ENCODE assay signal across 10 mouse cellular contexts in genomic region chr11:33201626-33202010, GRCm38 (mm10). TPM values are rescaled to one million over a fixed set of nuclear protein-coding genes. Genes with fewer than 3 reads are reported as not detected.
A peak's percentile ranks its signal among the peaks of the same experiment; 100 is the strongest.
DNase-seq lines count a peak whose midpoint lies in the region; ATAC-seq and TF ChIP-seq lines count a peak whose summit lies in the region.
"Had no signal": no experiment of that assay in that cellular context is flagged by ENCODE, and none has a peak within 500 bp of the region (broad histone marks: within the 10 kb centered on the region; RNA-seq: fewer than 3 reads in every experiment).

No protein-coding gene starts in this region.

- peak overlapping the region; percentile 51 for H3K4me2 ChIP-seq in kidney, postnatal 0 days (ENCODE audit: low read length)
- H3K4me2 ChIP-seq in forebrain, embryonic 12.5 days = peak overlapping the region; percentile 55
- peak overlapping the region; percentile 40 for H3K4me2 ChIP-seq in hindbrain, postnatal 0 days (ENCODE audit: low read depth, low read length)
- H3K4me2 ChIP-seq in neural tube, embryonic 12.5 days (replicated peaks) = peak overlapping the region; percentile 66

- peak overlapping the region; percentile 24 for H3K4me3 ChIP-seq in kidney, postnatal 0 days (replicated peaks; ENCODE audit: low read depth, low read length)
- H3K4me3 ChIP-seq in forebrain, embryonic 12.5 days (replicated peaks) = peak overlapping the region; percentile 36
- peak overlapping the region; percentile 40 for H3K4me3 ChIP-seq in hindbrain, postnatal 0 days (ENCODE audit: low read length)
- H3K4me3 ChIP-seq in neural tube, embryonic 12.5 days = peak overlapping the region; percentile 47

- peaks cover 97% of the 10 kb centered on the region for H3K27me3 ChIP-seq in kidney, postnatal 0 days (ENCODE audit: insufficient read depth, low read length)
- peaks cover 99% of the 10 kb centered on the region for H3K27me3 ChIP-seq in forebrain, embryonic 12.5 days
- peaks cover 70% of the 10 kb centered on the region for H3K27me3 ChIP-seq in hindbrain, postnatal 0 days (ENCODE audit: insufficient read depth, low read length)
- peaks cover 98% of the 10 kb centered on the region for H3K27me3 ChIP-seq in neural tube, embryonic 12.5 days (replicated peaks)

- no peak overlapping the region for H3K27ac ChIP-seq in kidney, postnatal 0 days
- H3K27ac ChIP-seq in forebrain, embryonic 12.5 days = no peak overlapping the region
- H3K27ac ChIP-seq in hindbrain, postnatal 0 days = peak overlapping the region; percentile 75; the same call in 1 of the 2 replicates
- peak overlapping the region; percentile 84 for H3K27ac ChIP-seq in neural tube, embryonic 12.5 days
- H3K27ac ChIP-seq: macrophage had no signal

- WGBS in kidney, postnatal 0 days = 2% methylated on average over 19 of the region's 19 CpGs
- under 1% methylated on average over 15 of the region's 19 CpGs for WGBS in forebrain, embryonic 12.5 days
- WGBS in hindbrain, postnatal 0 days = 2% methylated on average over 19 of the region's 19 CpGs
- WGBS in neural tube, embryonic 12.5 days = 0% methylated on average over 19 of the region's 19 CpGs

- H3K4me1 ChIP-seq in kidney, postnatal 0 days (replicated peaks; ENCODE audit: insufficient read depth, low read length) = peaks cover 10% of the 10 kb centered on the region
- peaks cover 37% of the 10 kb centered on the region for H3K4me1 ChIP-seq in forebrain, embryonic 12.5 days
- no peaks in the 10 kb centered on the region for H3K4me1 ChIP-seq in hindbrain, postnatal 0 days (ENCODE audit: insufficient read depth, low read length)
- peaks cover 31% of the 10 kb centered on the region for H3K4me1 ChIP-seq in neural tube, embryonic 12.5 days

- 0 out of 2 replicates have a peak, but pooled peaks have one; percentile 6 for ATAC-seq in kidney, postnatal 0 days (replicated peaks; ENCODE audit: low FRiP score, low read depth)
- no peak for ATAC-seq in forebrain, embryonic 12.5 days (ENCODE audit: low FRiP score)
- no peak for ATAC-seq in hindbrain, postnatal 0 days
- ATAC-seq in neural tube, embryonic 12.5 days (ENCODE audit: low FRiP score, low read depth) = peak; percentile 27
- ATAC-seq: inflammation-experienced regulatory T-cells, adult 6 months had no signal

- H3K9me3 ChIP-seq in kidney, postnatal 0 days (replicated peaks; ENCODE audit: low read length) = no peaks in the 10 kb centered on the region; the same call in 1 of the 2 replicates
- H3K9me3 ChIP-seq in forebrain, embryonic 12.5 days = 0 out of 2 replicates have a peak, but pooled peaks cover 3% of the 10 kb centered on the region
- peaks cover 8% of the 10 kb centered on the region; the same call in 1 of the 2 replicates for H3K9me3 ChIP-seq in hindbrain, postnatal 0 days (ENCODE audit: low read length)
- no peaks in the 10 kb centered on the region for H3K9me3 ChIP-seq in neural tube, embryonic 12.5 days

- no peak for DNase-seq in kidney, postnatal 0 days (ENCODE audit: low spot score)
- no peak for DNase-seq in kidney, adult 11 months
- no peak for DNase-seq in hindbrain, postnatal 0 days (ENCODE audit: low spot score)
- no peak for DNase-seq in Muller cell, postnatal 12 days (ENCODE audit: inconsistent ontology term)
- no peak for DNase-seq in embryo, embryonic 11 days

- no peak for TF ChIP-seq CTCF in kidney, postnatal 0 days (IDR thresholded peaks at IDR 0.05; ENCODE audit: low read depth)
- no peak for TF ChIP-seq CTCF in hindbrain, postnatal 0 days (IDR thresholded peaks at IDR 0.05; ENCODE audit: low read depth)

- H3K9ac ChIP-seq in kidney, postnatal 0 days (ENCODE audit: low read depth, low read length) = no peak overlapping the region
- H3K9ac ChIP-seq in forebrain, embryonic 12.5 days = 0 out of 2 replicates have a peak overlapping the region, but pooled peaks have one; percentile 2
- peak overlapping the region; percentile 41 for H3K9ac ChIP-seq in hindbrain, postnatal 0 days (replicated peaks; ENCODE audit: low read length)
- H3K9ac ChIP-seq in neural tube, embryonic 12.5 days = peak overlapping the region; percentile 65

- no peaks in the 10 kb centered on the region for H3K36me3 ChIP-seq in kidney, postnatal 0 days (ENCODE audit: insufficient read depth, low read length)
- no peaks in the 10 kb centered on the region for H3K36me3 ChIP-seq in forebrain, embryonic 12.5 days (replicated peaks)
- no peaks in the 10 kb centered on the region for H3K36me3 ChIP-seq in hindbrain, postnatal 0 days (ENCODE audit: insufficient read depth, low read length)
- H3K36me3 ChIP-seq in neural tube, embryonic 12.5 days = no peaks in the 10 kb centered on the region

RNA-seq across cellular contexts. Expression of gene Tlx3, which starts 1.8 kb away (rescaled TPM):
- not detected in 2 replicates for polyA plus RNA-seq in kidney, postnatal 0 days (2015; fragmentation: Nextera tagmentation; extraction: Ambion mirVana)
- polyA plus RNA-seq in forebrain, embryonic 12.5 days (2016; fragmentation: Nextera tagmentation; extraction: Ambion mirVana) = 0.32 TPM in 1 of 2 replicates, not detected in the other
- 39.4 and 39.6 TPM in 2 replicates for total RNA-seq in hindbrain, postnatal 0 days (2014; rRNA removed)
- 11.3 and 14.5 TPM in 2 replicates for polyA plus RNA-seq in hindbrain, postnatal 0 days (2015; fragmentation: Nextera tagmentation; extraction: Ambion mirVana)
- polyA plus RNA-seq in neural tube, embryonic 12.5 days (2016; fragmentation: Nextera tagmentation; extraction: Ambion mirVana) = 64.6 and 83.5 TPM in 2 replicates
- total RNA-seq: common myeloid progenitor, adult 5-6 weeks had no signal
- polyA plus RNA-seq: inflammation-experienced regulatory T-cells, adult 6 months; macrophage had no signal

RNA-seq across cellular contexts. Expression of gene Npm1, which starts 38.6 kb away (rescaled TPM):
- polyA plus RNA-seq in kidney, postnatal 0 days (2015; fragmentation: Nextera tagmentation; extraction: Ambion mirVana) = 901 and 905 TPM in 2 replicates
- 790 and 820 TPM in 2 replicates for polyA plus RNA-seq in forebrain, embryonic 12.5 days (2016; fragmentation: Nextera tagmentation; extraction: Ambion mirVana)
- total RNA-seq in hindbrain, postnatal 0 days (2014; rRNA removed) = 143 and 182 TPM in 2 replicates
- polyA plus RNA-seq in hindbrain, postnatal 0 days (2015; fragmentation: Nextera tagmentation; extraction: Ambion mirVana) = 395 and 396 TPM in 2 replicates
- polyA plus RNA-seq in neural tube, embryonic 12.5 days (2016; fragmentation: Nextera tagmentation; extraction: Ambion mirVana) = 614 and 622 TPM in 2 replicates

RNA-seq across cellular contexts. Expression of gene Fgf18, which starts 54.4 kb away (rescaled TPM):
- polyA plus RNA-seq in kidney, postnatal 0 days (2015; fragmentation: Nextera tagmentation; extraction: Ambion mirVana) = 0.54 and 0.76 TPM in 2 replicates
- 2.1 and 2.4 TPM in 2 replicates for polyA plus RNA-seq in forebrain, embryonic 12.5 days (2016; fragmentation: Nextera tagmentation; extraction: Ambion mirVana)
- total RNA-seq in hindbrain, postnatal 0 days (2014; rRNA removed) = 6.3 and 10.1 TPM in 2 replicates
- polyA plus RNA-seq in hindbrain, postnatal 0 days (2015; fragmentation: Nextera tagmentation; extraction: Ambion mirVana) = 10.0 and 10.3 TPM in 2 replicates
- polyA plus RNA-seq in neural tube, embryonic 12.5 days (2016; fragmentation: Nextera tagmentation; extraction: Ambion mirVana) = 9.2 and 12.9 TPM in 2 replicates
- total RNA-seq: common myeloid progenitor, adult 5-6 weeks had no signal
- polyA plus RNA-seq: inflammation-experienced regulatory T-cells, adult 6 months; macrophage had no signal

Comparison
In these comparisons a context has a peak if more than half of its experiments do, and no peak if none do; other contexts are left out.
1. ATAC-seq: peak in kidney, postnatal 0 days (single experiment) and neural tube, embryonic 12.5 days (single experiment); none in forebrain, embryonic 12.5 days (single experiment) and hindbrain, postnatal 0 days (single experiment).
2. H3K27ac ChIP-seq: peak in hindbrain, postnatal 0 days (single experiment) and neural tube, embryonic 12.5 days (single experiment); none in kidney, postnatal 0 days (single experiment) and forebrain, embryonic 12.5 days (single experiment).
3. Peak in every context shown above with its lines, with median percentiles within 50 percentile points of each other: H3K4me2 ChIP-seq and H3K4me3 ChIP-seq.